Mouse (Mus musculus) ES-Bruce4 (cell line): ENCODE data around the gene Rapgef4. TPM values are rescaled to one million over a fixed set of nuclear protein-coding genes. Genes with fewer than 3 reads are reported as not detected.

Source experiments
- H3K27ac ChIP-seq: 2 replicates; pipeline ENCODE4 v1.5.1; 2012; ENCODE audit warnings: low read length, inconsistent platforms; ENCODE audit not compliant: insufficient read depth
- H3K27me3 ChIP-seq: 2 replicates; pipeline ENCODE4 v1.6.1; 2012; ENCODE audit warnings: mild to moderate bottlenecking, low read length, inconsistent platforms; ENCODE audit not compliant: control insufficient read depth, poor library complexity, insufficient read depth, severe bottlenecking
- H3K36me3 ChIP-seq: 2 replicates; pipeline ENCODE4 v1.6.1; 2012; ENCODE audit warnings: inconsistent platforms, mild to moderate bottlenecking, low read length, moderate library complexity; ENCODE audit not compliant: control insufficient read depth, poor library complexity, insufficient read depth, severe bottlenecking
- H3K4me1 ChIP-seq: one replicate; pipeline ENCODE4 v1.8.1; 2011; ENCODE audit warnings: low read length; ENCODE audit not compliant: control insufficient read depth, insufficient read depth
- H3K4me3 ChIP-seq: 2 replicates; pipeline ENCODE4 v1.5.1; 2011; ENCODE audit warnings: low read depth, mild to moderate bottlenecking, low read length
- H3K9ac ChIP-seq: 2 replicates; pipeline ENCODE4 v1.6.1; 2012; ENCODE audit warnings: low read depth, mild to moderate bottlenecking, inconsistent platforms; ENCODE audit not compliant: poor library complexity, severe bottlenecking
- H3K9me3 ChIP-seq: replicated peaks from 2 replicates; pipeline ENCODE4 v1.6.1; 2012; ENCODE audit warnings: mild to moderate bottlenecking, low read length, inconsistent platforms; ENCODE audit not compliant: control insufficient read depth, poor library complexity, insufficient read depth, severe bottlenecking
- CTCF ChIP-seq: IDR thresholded peaks from one replicate; pipeline ENCODE4 v1.8.1; 2011; ENCODE audit warnings: low read depth, low read length
- EP300 ChIP-seq: IDR thresholded peaks from 2 replicates; pipeline ENCODE4 v1.6.1; 2011; ENCODE audit warnings: low read depth, low read length; ENCODE audit not compliant: insufficient read depth
- POLR2A ChIP-seq: IDR thresholded peaks from one replicate; pipeline ENCODE4 v1.8.1; 2011; ENCODE audit warnings: low read length; ENCODE audit not compliant: insufficient read depth
- polyA plus RNA-seq: library from polyadenylated mRNA; stranded (reverse); fragments of >200 nt; gene quantifications from 2 replicates; pipeline ENCODE4 v1.2.4, GENCODE M21; 2011; ENCODE audit warnings: low read depth; ENCODE audit not compliant: missing spikeins, insufficient read depth, insufficient read length

Gene Rapgef4
- not detected in 2 replicates for polyA plus RNA-seq

- TF ChIP-seq CTCF = no peak
- no peak for TF ChIP-seq EP300
- TF ChIP-seq POLR2A = no peak
- Histone ChIP-seq H3K9me3 (no peaks in the 10 kb centered on the region), H3K36me3 (no peaks in the 10 kb centered on the region), H3K27ac (no peak within 1 kb of the TSS), H3K4me1 (no peaks in the 10 kb centered on the region), H3K9ac (peak within 1 kb of the TSS; percentile 74), H3K4me3 (peak within 1 kb of the TSS; percentile 65), H3K27me3 (peaks cover 17% of the 10 kb centered on the region)
These were observed at the start of gene Rapgef4 for GRCm38 (mm10) chr2:71980771-71981342. Rapgef4 (plus strand) TSS chr2:71981240.

GRCm38 (mm10) chr2:71934046-71934445 lies 47.0 kb upstream of the Rapgef4 start:
- Histone ChIP-seq H3K9me3 (peaks cover 4% of the 10 kb centered on the region), H3K27ac (no peak overlapping the region), H3K4me1 (no peaks in the 10 kb centered on the region), H3K27me3 (no peaks in the 10 kb centered on the region), H3K36me3 (no peaks in the 10 kb centered on the region), H3K9ac (no peak overlapping the region), H3K4me3 (no peak overlapping the region)
- TF ChIP-seq EP300 (no peak), POLR2A (no peak), CTCF (no peak)

- H3K9ac ChIP-seq = no peak overlapping the region
- no peaks in the 10 kb centered on the region for H3K36me3 ChIP-seq
- no peak overlapping the region for H3K27ac ChIP-seq
- TF ChIP-seq POLR2A = no peak
- no peak for TF ChIP-seq EP300
- no peak for TF ChIP-seq CTCF
- H3K4me1 ChIP-seq = no peaks in the 10 kb centered on the region
- H3K9me3 ChIP-seq = peaks cover 25% of the 10 kb centered on the region
- no peaks in the 10 kb centered on the region for H3K27me3 ChIP-seq
- H3K4me3 ChIP-seq = no peak overlapping the region
These were observed 44.3 kb upstream of the Rapgef4 start for GRCm38 (mm10) chr2:71936711-71937110.

- Histone ChIP-seq H3K4me1 (no peaks in the 10 kb centered on the region), H3K9ac (no peak overlapping the region), H3K27me3 (no peaks in the 10 kb centered on the region), H3K36me3 (no peaks in the 10 kb centered on the region), H3K9me3 (peaks cover 27% of the 10 kb centered on the region), H3K4me3 (no peak overlapping the region), H3K27ac (no peak overlapping the region)
- TF ChIP-seq EP300 = no peak
- TF ChIP-seq POLR2A = no peak
- TF ChIP-seq CTCF = no peak
These were observed 43.3 kb upstream of the Rapgef4 start for GRCm38 (mm10) chr2:71937649-71938308.

- no peak overlapping the region for H3K9ac ChIP-seq
- no peak overlapping the region for H3K27ac ChIP-seq
- no peaks in the 10 kb centered on the region for H3K36me3 ChIP-seq
- TF ChIP-seq EP300 (no peak), CTCF (no peak), POLR2A (no peak)
- peaks cover 27% of the 10 kb centered on the region for H3K9me3 ChIP-seq
- no peak overlapping the region for H3K4me3 ChIP-seq
- H3K27me3 ChIP-seq = no peaks in the 10 kb centered on the region
- no peaks in the 10 kb centered on the region for H3K4me1 ChIP-seq
These were observed 42.2 kb upstream of the Rapgef4 start for GRCm38 (mm10) chr2:71938716-71939393.
